ENCODE assay signal across 33 mouse cellular contexts in genomic region chr1:74278538-74278937, GRCm38 (mm10). TPM values are rescaled to one million over a fixed set of nuclear protein-coding genes. Genes with fewer than 3 reads are reported as not detected.
DNase-seq lines count a peak whose midpoint lies in the region; ATAC-seq and TF ChIP-seq lines count a peak whose summit lies in the region.
"Had no signal": no experiment of that assay in that cellular context is flagged by ENCODE, and none has a peak within 500 bp of the region (broad histone marks: within the 10 kb centered on the region; RNA-seq: fewer than 3 reads in every experiment).

Gpbar1 (plus strand) TSS chr1:74278550.

- ATAC-seq in heart, embryonic 11.5 days (replicated peaks; ENCODE audit: insufficient number of reproducible peaks, low FRiP score, low TSS enrichment), result no peak
- ATAC-seq in midbrain, embryonic 13.5 days, result no peak
- ATAC-seq in midbrain, embryonic 14.5 days (ENCODE audit: low FRiP score, low TSS enrichment), result no peak
- ATAC-seq in intestine, embryonic 16.5 days, result no peak
- ATAC-seq: activated CD4-positive, CD25-positive, alpha-beta regulatory T cell, adult 4 months; CD4-positive, CD25-positive, alpha-beta regulatory T cell, adult 4 months; forebrain, embryonic 15.5 days; inflammation-experienced regulatory T-cells, adult 6 months; midbrain, embryonic 15.5 days had no signal

- H3K4me2 ChIP-seq in heart, embryonic 11.5 days, result no peak within 1 kb of the TSS
- no peak within 1 kb of the TSS for H3K4me2 ChIP-seq in midbrain, embryonic 13.5 days (replicated peaks)
- H3K4me2 ChIP-seq in midbrain, embryonic 14.5 days (ENCODE audit: low read length), result no peak within 1 kb of the TSS
- peak within 1 kb of the TSS; percentile 6; the same call in 1 of the 2 replicates for H3K4me2 ChIP-seq in intestine, embryonic 16.5 days (ENCODE audit: low read depth, low read length)
- H3K4me2 ChIP-seq: forebrain, embryonic 15.5 days; heart, embryonic 13.5 days; hindbrain, embryonic 15.5 days; midbrain, embryonic 15.5 days; neural tube, embryonic 12.5 days had no signal

- peaks cover 24% of the 10 kb centered on the region for H3K36me3 ChIP-seq in heart, embryonic 11.5 days (ENCODE audit: control insufficient read depth, insufficient read depth, low read length)
- H3K36me3 ChIP-seq in heart, embryonic 10.5 days, result peaks cover 49% of the 10 kb centered on the region
- H3K36me3 ChIP-seq in midbrain, embryonic 13.5 days, result peaks cover 49% of the 10 kb centered on the region
- peaks cover 45% of the 10 kb centered on the region for H3K36me3 ChIP-seq in midbrain, embryonic 14.5 days (ENCODE audit: control insufficient read depth, insufficient read depth, low read length)
- H3K36me3 ChIP-seq in intestine, embryonic 16.5 days (ENCODE audit: control insufficient read depth, insufficient read depth, low read length), result peaks cover 15% of the 10 kb centered on the region

- H3K9me3 ChIP-seq in heart, embryonic 11.5 days (replicated peaks; ENCODE audit: control insufficient read depth, low read length), result no peaks in the 10 kb centered on the region
- H3K9me3 ChIP-seq in heart, embryonic 10.5 days, result no peaks in the 10 kb centered on the region
- no peaks in the 10 kb centered on the region for H3K9me3 ChIP-seq in midbrain, embryonic 13.5 days
- H3K9me3 ChIP-seq in midbrain, embryonic 14.5 days (ENCODE audit: control insufficient read depth, low read length), result no peaks in the 10 kb centered on the region
- no peaks in the 10 kb centered on the region for H3K9me3 ChIP-seq in intestine, embryonic 16.5 days (ENCODE audit: control insufficient read depth, low read length)
- H3K9me3 ChIP-seq: forebrain, embryonic 15.5 days; heart, embryonic 13.5 days; hindbrain, embryonic 10.5 days; hindbrain, embryonic 15.5 days; midbrain, embryonic 15.5 days; neural tube, embryonic 12.5 days had no signal

- 0 out of 2 replicates have a peak within 1 kb of the TSS, but pooled peaks have one; percentile 16 for H3K9ac ChIP-seq in heart, embryonic 11.5 days (ENCODE audit: low read depth, low read length)
- 0 out of 2 replicates have a peak within 1 kb of the TSS, but pooled peaks have one; percentile 6 for H3K9ac ChIP-seq in midbrain, embryonic 13.5 days (replicated peaks)
- H3K9ac ChIP-seq in midbrain, embryonic 14.5 days (replicated peaks; ENCODE audit: low read length), result no peak within 1 kb of the TSS
- peak within 1 kb of the TSS; percentile 23 for H3K9ac ChIP-seq in intestine, embryonic 16.5 days (ENCODE audit: low read depth, low read length)
- H3K9ac ChIP-seq: forebrain, embryonic 15.5 days; heart, embryonic 13.5 days; hindbrain, embryonic 15.5 days; liver, embryonic 14.5 days; midbrain, embryonic 15.5 days; neural tube, embryonic 12.5 days had no signal

- H3K4me3 ChIP-seq in heart, embryonic 11.5 days (ENCODE audit: low read depth, low read length), result no peak within 1 kb of the TSS
- no peak within 1 kb of the TSS for H3K4me3 ChIP-seq in heart, embryonic 10.5 days
- H3K4me3 ChIP-seq in midbrain, embryonic 13.5 days (replicated peaks), result no peak within 1 kb of the TSS
- H3K4me3 ChIP-seq in midbrain, embryonic 14.5 days (replicated peaks; ENCODE audit: low read depth, low read length), result no peak within 1 kb of the TSS
- no peak within 1 kb of the TSS for H3K4me3 ChIP-seq in bone marrow, adult 2 months (replicated peaks; ENCODE audit: control insufficient read depth, low read depth, low read length)
- peak within 1 kb of the TSS; percentile 9; the same call in 1 of the 2 replicates for H3K4me3 ChIP-seq in intestine, embryonic 16.5 days (ENCODE audit: low read length)
- H3K4me3 ChIP-seq: forebrain, embryonic 15.5 days; heart, embryonic 13.5 days; hindbrain, embryonic 10.5 days; hindbrain, embryonic 15.5 days; midbrain, embryonic 15.5 days; neural tube, embryonic 12.5 days had no signal

- whole genome bisulfite sequencing in heart, embryonic 11.5 days (ENCODE audit: insufficient replicate concordance), result 84% methylated on average over 10 of the region's 10 CpGs
- WGBS in heart, embryonic 10.5 days, result 89% methylated on average over 10 of the region's 10 CpGs
- WGBS in midbrain, embryonic 13.5 days, result 96% methylated on average over 10 of the region's 10 CpGs
- 93% methylated on average over 10 of the region's 10 CpGs for WGBS in midbrain, embryonic 14.5 days
- 87% methylated on average over 10 of the region's 10 CpGs for WGBS in bone marrow, adult 2 months
- 91% methylated on average over 10 of the region's 10 CpGs for WGBS in intestine, embryonic 16.5 days

- TF ChIP-seq POLR2A in bone marrow, adult 2 months (IDR thresholded peaks at IDR 0.05; ENCODE audit: borderline replicate concordance, control insufficient read depth, low read depth, low read length), result 0 out of 2 replicates have a peak, but pooled peaks have one; percentile 8

- DNase-seq in heart, embryonic 10.5 days (ENCODE audit: low spot score), result no peak
- no peak for DNase-seq in midbrain, embryonic 14.5 days
- no peak for DNase-seq in layer of hippocampus, postnatal 36 days
- no peak for DNase-seq in ovary, adult 18-20 months (ENCODE audit: low spot score)
- DNase-seq: adrenal gland, adult 8-10 months; cerebellum, adult 11 months; cerebellum, postnatal 10 days; gastrocnemius, postnatal 25 days; heart, adult 18-20 months; heart, postnatal 10 days; left cerebral cortex, postnatal 4 days; lung, adult 2 months; lung, postnatal 10 days; right cerebral cortex, postnatal 4 days; thymus, postnatal 4 days had no signal

- no peak within 1 kb of the TSS for H3K27ac ChIP-seq in heart, embryonic 11.5 days (ENCODE audit: low read depth, low read length)
- no peak within 1 kb of the TSS for H3K27ac ChIP-seq in heart, embryonic 10.5 days
- no peak within 1 kb of the TSS for H3K27ac ChIP-seq in midbrain, embryonic 13.5 days
- no peak within 1 kb of the TSS for H3K27ac ChIP-seq in midbrain, embryonic 14.5 days (replicated peaks; ENCODE audit: low read depth, low read length)
- no peak within 1 kb of the TSS for H3K27ac ChIP-seq in bone marrow, adult 2 months (ENCODE audit: control insufficient read depth, insufficient read depth, low read depth, low read length, poor library complexity)
- H3K27ac ChIP-seq in intestine, embryonic 16.5 days (ENCODE audit: low read length), result no peak within 1 kb of the TSS
- H3K27ac ChIP-seq: forebrain, embryonic 15.5 days; heart, embryonic 13.5 days; hindbrain, embryonic 10.5 days; hindbrain, embryonic 15.5 days; liver, embryonic 14.5 days; macrophage; midbrain, embryonic 15.5 days; neural tube, embryonic 12.5 days had no signal

- no peaks in the 10 kb centered on the region for H3K27me3 ChIP-seq in heart, embryonic 11.5 days (ENCODE audit: control insufficient read depth, insufficient read depth, low read length)
- no peaks in the 10 kb centered on the region for H3K27me3 ChIP-seq in heart, embryonic 10.5 days (ENCODE audit: insufficient read depth, poor library complexity, severe bottlenecking)
- H3K27me3 ChIP-seq in midbrain, embryonic 13.5 days, result no peaks in the 10 kb centered on the region
- no peaks in the 10 kb centered on the region for H3K27me3 ChIP-seq in midbrain, embryonic 14.5 days (ENCODE audit: control insufficient read depth, insufficient read depth, low read length)
- H3K27me3 ChIP-seq in intestine, embryonic 16.5 days (replicated peaks; ENCODE audit: control insufficient read depth, insufficient read depth, low read length), result no peaks in the 10 kb centered on the region
- H3K27me3 ChIP-seq: forebrain, embryonic 15.5 days; heart, embryonic 13.5 days; hindbrain, embryonic 15.5 days; midbrain, embryonic 15.5 days; neural tube, embryonic 12.5 days had no signal

- TF ChIP-seq CTCF in bone marrow, adult 2 months (IDR thresholded peaks at IDR 0.05; ENCODE audit: control insufficient read depth, insufficient read depth, low read length), result no peak

- H3K4me1 ChIP-seq in heart, embryonic 11.5 days (ENCODE audit: control insufficient read depth, insufficient read depth, low read length), result peaks cover 32% of the 10 kb centered on the region
- peaks cover 82% of the 10 kb centered on the region for H3K4me1 ChIP-seq in heart, embryonic 10.5 days
- peaks cover 16% of the 10 kb centered on the region for H3K4me1 ChIP-seq in midbrain, embryonic 13.5 days (replicated peaks)
- peaks cover 1% of the 10 kb centered on the region for H3K4me1 ChIP-seq in midbrain, embryonic 14.5 days (ENCODE audit: control insufficient read depth, insufficient read depth, low read length)
- no peaks in the 10 kb centered on the region for H3K4me1 ChIP-seq in bone marrow, adult 2 months (ENCODE audit: control insufficient read depth, insufficient read depth, low read length)
- peaks cover 33% of the 10 kb centered on the region for H3K4me1 ChIP-seq in intestine, embryonic 16.5 days (ENCODE audit: control insufficient read depth, insufficient read depth, low read length)

RNA-seq across cellular contexts. Expression of gene Gpbar1, which starts in this region (rescaled TPM):
- polyA plus RNA-seq in heart, embryonic 11.5 days (2014; fragmentation: Nextera tagmentation; extraction: Ambion mirVana), result 0.83 and 1.0 TPM in 2 replicates
- polyA plus RNA-seq in heart, embryonic 10.5 days (2016; fragmentation: Nextera tagmentation; extraction: Ambion mirVana), result 0.70 and 1.7 TPM in 2 replicates
- polyA plus RNA-seq in midbrain, embryonic 13.5 days (2015; fragmentation: Nextera tagmentation; extraction: Ambion mirVana), result 0.24 and 0.31 TPM in 2 replicates
- 0.27 and 0.39 TPM in 2 replicates for polyA plus RNA-seq in midbrain, embryonic 14.5 days (2014; fragmentation: Nextera tagmentation; extraction: Ambion mirVana)
- not detected in 2 replicates for polyA plus RNA-seq in bone marrow, adult 2 months (2011; ENCODE audit: insufficient read depth, insufficient read length, low replicate concordance, missing spikeins)
- 2.6 and 2.7 TPM in 2 replicates for polyA plus RNA-seq in intestine, embryonic 16.5 days (2015; fragmentation: Nextera tagmentation; extraction: Ambion mirVana)
- total RNA-seq in layer of hippocampus, postnatal 36 days (2021), result not detected
- total RNA-seq: adrenal gland, adult 8-10 months; gastrocnemius, adult 18-20 months; gastrocnemius, postnatal 25 days; heart, adult 18-20 months; heart, postnatal 10 days; layer of hippocampus, adult 8-10 months; layer of hippocampus, postnatal 25 days; left cerebral cortex, postnatal 4 days had no signal
- polyA plus RNA-seq: forebrain, embryonic 15.5 days; hindbrain, embryonic 15.5 days; macrophage; neural tube, embryonic 12.5 days had no signal
